Mouse (Mus musculus): ENCODE results near the gene Ccdc6. TPM values are rescaled to one million over a fixed set of nuclear protein-coding genes. Genes with fewer than 3 reads are reported as not detected.

The Ccdc6 gene
- 100 to 1,000 TPM; 100 to 121 TPM for total RNA-seq (2021)
- long read RNA-seq, experiment 1, partial matches to known transcripts = 7 of 29 reads
- long read RNA-seq, experiment 1, other reads (novel, unspliced or antisense) = 22 of 29 reads
- long read RNA-seq, experiment 2, full-length matches to known transcripts = 1 of 31 reads
- long read RNA-seq, experiment 2, partial matches to known transcripts = 6 of 31 reads
- long read RNA-seq, experiment 2, other reads (novel, unspliced or antisense) = 24 of 31 reads

DNA sequence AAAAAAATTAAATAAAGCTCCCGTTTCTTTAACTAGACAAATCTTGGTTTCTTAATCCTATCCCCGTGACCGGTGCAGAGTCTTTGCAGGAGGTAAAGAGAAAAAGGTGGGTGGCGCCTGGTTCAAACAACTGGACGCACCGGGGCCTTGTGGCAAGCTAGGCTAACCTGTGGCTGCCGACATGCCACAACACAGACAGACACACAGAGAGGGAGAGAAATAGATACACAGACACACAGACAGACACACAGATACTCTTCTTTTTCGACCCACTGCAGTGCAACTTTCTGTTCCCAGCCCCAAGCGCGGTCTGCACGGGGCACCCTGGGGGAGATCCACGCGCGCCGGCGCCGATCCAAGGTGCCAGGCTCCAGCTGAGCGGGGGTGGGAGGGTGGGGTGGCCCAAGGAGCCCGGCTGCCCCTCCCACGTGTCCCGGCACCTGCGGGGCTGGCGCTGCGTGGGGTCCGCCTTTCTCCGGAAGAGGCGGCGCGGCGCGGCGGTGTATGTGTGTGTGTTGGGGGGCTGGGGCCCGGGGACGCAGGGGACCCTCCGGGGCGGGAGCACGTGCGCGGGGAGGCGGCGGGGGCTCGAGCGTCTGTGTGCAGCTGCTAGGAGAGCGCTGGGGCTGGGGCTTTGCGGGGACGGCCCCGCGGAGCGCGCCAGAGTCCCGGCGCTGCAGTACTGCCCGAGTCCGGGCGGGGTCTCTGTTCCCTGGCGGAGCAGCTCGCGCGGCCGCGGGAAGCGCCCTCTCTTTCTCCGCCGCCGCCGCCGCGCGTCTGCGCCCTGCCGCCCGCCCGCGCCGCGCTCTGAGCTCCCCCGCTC is at the start of gene Ccdc6:
Gene Ccdc6, plus strand, starts transcription at position 756 of the 823 bp plus-strand sequence.
- peak; percentile 82 to 83 for DNase-seq
- intact Hi-C loops (cut with DNase I) = loop anchor here (2.0 to 5.0 kb wide), 3 partner anchors 36 to 74 kb away; no protein-coding TSS in a partner anchor

- intact Hi-C loops (cut with DNase I) = no loop called here
- DNase-seq = no peak
Measured at GRCm38 (mm10) chr10:70049771-70050170, 47.1 kb upstream of the Ccdc6 start.

DNA sequence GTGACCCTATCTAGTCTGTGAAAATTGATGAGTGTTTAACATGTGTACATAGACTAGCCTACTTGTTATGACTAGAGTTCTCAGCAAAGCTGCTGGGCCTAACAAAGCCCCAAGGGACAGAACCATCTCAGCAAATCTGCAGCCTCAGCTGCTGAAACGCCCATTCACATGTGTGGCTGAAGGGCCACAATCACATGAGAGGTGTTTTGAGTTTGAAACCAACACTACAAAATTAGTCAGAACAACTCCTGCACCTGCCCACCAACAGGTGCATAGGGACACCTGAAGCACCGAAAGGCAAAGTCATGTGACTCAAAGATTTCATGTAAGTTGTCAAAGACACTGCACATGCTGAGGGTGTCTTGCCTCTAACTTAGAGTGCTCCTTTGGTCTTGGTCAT is 41.6 kb upstream of the Ccdc6 start:
- intact Hi-C loops (cut with DNase I) = no loop called here
- DNase-seq = no peak

DNA sequence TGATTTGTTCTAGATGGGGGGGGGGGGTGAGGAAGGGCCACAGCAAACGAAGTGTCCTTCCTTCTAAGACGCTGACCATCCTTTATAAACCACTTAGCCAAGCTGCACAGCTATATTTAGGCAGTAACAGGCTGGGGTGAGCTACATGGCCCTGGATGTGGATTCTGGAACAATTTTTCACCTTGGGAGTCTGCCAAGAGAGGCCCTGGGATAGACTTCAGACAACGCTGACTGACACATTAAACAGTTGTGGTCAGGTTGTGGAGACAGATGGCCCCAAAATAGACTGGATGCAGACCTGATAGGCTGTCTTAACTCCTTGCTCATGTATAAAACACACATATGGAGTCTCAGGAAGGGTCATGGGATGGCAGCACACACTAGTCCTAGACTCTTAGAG is 39.9 kb upstream of the Ccdc6 start:
- intact Hi-C loops (cut with DNase I) = no loop called here
- peak; percentile 20 to 27 for DNase-seq

DNA sequence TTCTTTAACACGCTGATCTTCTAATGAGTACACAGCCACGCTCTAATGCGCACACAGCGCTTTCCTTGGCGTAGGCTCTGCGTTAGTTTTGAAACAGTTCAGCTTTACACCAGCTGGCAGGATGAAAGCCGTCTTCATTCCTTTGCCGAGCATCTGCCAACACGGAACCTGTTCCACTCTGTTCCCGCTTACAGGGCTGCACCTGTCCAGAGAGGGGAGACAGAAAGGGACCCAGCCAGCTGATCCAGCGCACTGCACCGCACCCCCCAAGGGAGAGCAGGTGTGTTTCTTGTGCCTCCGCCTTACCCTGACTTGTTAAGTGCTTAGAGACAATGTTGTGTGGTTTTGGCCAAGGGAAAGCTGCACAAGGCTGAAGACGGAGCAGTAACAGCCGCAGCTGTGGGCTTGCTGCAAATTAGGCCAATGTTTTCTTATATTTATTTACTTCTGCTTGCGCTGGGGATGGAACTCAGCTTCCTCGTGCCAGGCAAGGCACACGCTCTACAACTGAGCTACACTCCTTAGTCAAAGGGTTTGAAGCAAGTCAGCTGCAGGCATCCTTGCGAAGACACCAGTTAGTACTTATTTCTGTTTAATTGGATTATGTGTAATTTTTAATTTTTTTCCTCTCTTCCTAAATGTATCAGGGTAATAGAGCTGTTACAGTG is 36.8 kb upstream of the Ccdc6 start:
- intact Hi-C loops (cut with DNase I) = loop anchor here (1.0 kb wide), 1 partner anchor 38 kb away; no protein-coding TSS in a partner anchor
- DNase-seq = peak; percentile 42 to 48

DNA sequence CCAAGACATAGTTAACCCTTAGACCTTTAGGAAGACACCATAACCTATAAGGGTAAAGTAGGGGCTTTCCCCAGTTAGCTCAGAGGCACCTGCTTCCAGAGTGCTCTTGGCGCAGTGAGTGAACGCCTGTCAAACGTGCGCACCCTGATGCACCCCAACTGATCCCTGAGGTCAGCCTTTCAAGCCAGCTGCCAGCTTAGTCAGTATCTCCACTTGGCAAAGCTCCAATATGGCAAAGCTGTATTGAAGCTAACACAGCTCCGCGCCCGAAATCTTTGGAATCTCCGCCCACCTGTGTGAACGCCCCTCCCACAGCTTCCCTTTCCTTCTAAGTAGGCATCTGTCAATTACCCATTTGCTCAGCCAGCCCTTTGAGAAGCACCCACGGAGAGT is 36.2 kb upstream of the Ccdc6 start:
- no peak for DNase-seq
- intact Hi-C loops (cut with DNase I) = loop anchor here (1.0 kb wide), 1 partner anchor 38 kb away; no protein-coding TSS in a partner anchor

DNA sequence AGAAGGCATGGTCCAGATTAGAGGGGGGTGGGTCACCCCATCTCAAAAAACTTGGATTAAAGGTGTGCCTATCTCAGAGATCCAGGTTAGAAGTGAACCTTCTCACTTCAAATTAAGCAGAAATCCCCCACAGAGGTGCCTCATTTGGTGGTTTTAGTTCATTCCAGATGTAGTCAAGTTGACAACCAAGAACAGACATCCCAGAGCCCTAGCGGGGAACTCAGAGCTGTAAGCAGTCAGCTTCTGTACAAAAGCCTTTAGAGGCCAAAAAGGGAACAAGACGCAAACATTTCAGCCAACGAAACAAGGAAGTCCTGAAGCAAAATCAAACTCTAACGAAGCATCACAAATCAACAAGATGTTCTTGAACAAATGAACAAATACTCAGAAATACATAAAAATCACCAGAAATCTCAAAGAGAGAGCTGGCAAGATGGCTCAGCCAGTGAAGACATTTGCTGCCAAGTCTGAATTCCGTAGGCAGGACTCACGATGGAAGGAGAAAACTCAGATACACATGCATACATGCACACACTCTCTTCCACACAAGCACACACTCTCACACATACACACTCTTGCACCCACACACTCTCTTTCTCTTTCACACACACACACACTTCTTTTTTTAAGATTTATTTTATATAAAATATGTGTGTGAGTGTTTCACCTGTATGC is 32.9 kb upstream of the Ccdc6 start:
- no peak for DNase-seq
- intact Hi-C loops (cut with DNase I) = no loop called here

- DNase-seq = no peak
- intact Hi-C loops (cut with DNase I) = no loop called here
Measured at GRCm38 (mm10) chr10:70065191-70065590, 31.7 kb upstream of the Ccdc6 start.

DNA sequence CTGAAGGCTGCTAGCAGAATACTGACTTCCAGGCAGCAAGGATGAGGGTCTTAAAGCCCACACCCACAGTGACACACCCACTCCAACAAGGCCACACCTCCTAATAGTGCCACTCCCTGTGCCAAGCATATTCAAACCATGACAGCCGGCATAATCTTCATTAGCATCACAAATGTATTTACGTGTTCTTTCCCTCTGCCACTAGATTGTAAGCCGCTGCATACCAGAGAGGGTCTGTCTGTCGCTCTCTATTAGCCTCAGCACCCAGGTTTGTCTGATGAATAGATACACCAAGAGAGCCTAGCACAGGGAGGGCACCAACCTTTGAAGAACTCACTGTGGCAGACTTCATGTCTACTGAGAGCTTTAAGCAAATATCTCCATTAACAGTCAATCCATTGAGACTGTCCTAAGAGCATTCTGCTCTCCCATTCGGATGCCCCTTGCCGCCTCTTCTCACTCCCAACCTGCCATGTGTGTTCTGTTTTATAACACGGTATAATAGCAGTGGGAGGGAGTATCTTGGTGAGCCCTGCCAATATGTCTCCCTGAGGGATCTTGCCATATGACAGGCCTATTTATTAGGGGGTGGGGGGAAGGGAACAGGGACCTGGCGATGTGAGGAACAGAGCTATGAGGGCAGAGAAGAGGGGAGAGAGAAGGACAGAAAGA is 30.3 kb upstream of the Ccdc6 start:
- intact Hi-C loops (cut with DNase I) = no loop called here
- DNase-seq = no peak

GRCm38 (mm10) chr10:70067169-70068115 is 29.5 kb upstream of the Ccdc6 start:
- intact Hi-C loops (cut with DNase I) = no loop called here
- DNase-seq = no peak

GRCm38 (mm10) chr10:70069321-70069720 is 27.6 kb upstream of the Ccdc6 start:
- DNase-seq = no peak
- intact Hi-C loops (cut with DNase I) = no loop called here

- intact Hi-C loops (cut with DNase I) = no loop called here
- no peak for DNase-seq
Measured at GRCm38 (mm10) chr10:70071334-70071733, 25.6 kb upstream of the Ccdc6 start.

DNA sequence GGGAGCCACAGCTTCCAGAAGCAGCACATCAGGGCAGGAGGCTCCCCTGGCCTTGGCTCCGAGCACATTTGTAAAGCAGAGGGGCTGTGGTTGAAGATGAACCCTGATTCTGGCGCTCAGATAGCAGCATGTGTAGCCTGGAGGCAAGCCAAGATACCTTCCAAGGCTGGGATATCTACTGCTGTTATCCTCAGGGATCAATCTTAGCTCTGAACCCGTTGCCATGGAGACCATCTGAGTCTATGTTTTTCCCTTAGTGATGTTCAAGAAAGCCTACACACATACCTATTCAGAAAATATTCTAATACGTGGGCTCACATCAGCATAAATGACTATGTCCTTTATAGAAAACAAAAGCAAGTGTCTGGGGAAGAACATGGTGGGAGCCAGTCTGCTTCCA is 19.5 kb upstream of the Ccdc6 start:
- intact Hi-C loops (cut with DNase I) = no loop called here
- DNase-seq = no peak

- DNase-seq = no peak
Measured at GRCm38 (mm10) chr10:70080908-70081307, 16.0 kb upstream of the Ccdc6 start.

DNA sequence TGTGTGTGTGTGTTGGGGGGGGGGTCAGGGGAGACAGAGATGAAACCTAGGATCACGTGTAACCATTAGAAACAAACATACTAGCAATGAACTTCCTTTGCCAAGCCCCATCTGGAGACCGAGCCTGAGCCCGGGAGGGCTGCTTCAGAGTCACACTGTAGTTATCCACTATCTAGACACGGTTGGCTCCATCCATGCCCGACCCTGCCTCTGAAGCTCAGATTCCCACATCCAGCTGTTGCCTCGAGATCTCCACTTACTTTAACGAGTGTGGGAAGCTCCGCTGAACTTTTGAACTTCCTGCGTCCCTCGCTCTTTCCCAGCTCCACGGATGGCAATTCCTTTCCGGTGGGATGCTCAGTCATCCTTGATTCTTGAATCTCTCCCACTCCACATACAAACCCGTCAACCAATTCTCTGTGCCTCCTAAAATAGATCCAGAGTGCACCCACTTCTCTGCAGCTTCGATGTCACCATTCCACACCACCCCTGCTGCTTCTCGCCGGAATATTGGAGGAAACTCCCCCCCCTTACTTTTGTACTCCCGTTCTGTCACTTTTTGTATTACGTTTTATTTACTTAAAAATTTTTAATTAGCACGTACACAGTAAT is 15.3 kb upstream of the Ccdc6 start:
- no peak for DNase-seq
- intact Hi-C loops (cut with DNase I) = no loop called here

More at GRCm38 (mm10) chr10:70080908-70081307, 16.0 kb upstream of the Ccdc6 start:
- intact Hi-C loops (cut with DNase I) = no loop called here

DNA sequence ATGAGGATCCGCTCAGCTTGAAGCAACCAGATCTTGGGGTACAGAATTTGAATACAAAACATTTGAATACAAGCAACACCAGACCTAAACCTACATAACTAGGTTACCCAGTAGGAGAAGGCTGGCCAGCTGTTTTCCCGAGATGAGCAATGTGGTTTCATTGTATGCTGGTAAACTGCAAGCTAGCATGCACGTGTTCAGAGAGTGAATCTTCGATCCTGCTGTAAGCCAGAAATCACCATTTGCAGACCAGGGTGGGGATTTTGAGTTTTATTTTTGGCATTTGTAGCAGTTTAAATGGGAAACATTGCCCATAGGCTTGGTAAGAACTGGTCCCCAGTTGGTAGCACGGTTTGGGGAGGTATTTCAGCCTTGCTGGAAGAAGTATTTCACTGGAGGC is 13.7 kb upstream of the Ccdc6 start:
- intact Hi-C loops (cut with DNase I) = no loop called here
- no peak for DNase-seq

- intact Hi-C loops (cut with DNase I) = no loop called here
- peak in 1 of 2 experiments; percentile 23 for DNase-seq
Measured at GRCm38 (mm10) chr10:70085256-70085961, 11.5 kb upstream of the Ccdc6 start.

DNA sequence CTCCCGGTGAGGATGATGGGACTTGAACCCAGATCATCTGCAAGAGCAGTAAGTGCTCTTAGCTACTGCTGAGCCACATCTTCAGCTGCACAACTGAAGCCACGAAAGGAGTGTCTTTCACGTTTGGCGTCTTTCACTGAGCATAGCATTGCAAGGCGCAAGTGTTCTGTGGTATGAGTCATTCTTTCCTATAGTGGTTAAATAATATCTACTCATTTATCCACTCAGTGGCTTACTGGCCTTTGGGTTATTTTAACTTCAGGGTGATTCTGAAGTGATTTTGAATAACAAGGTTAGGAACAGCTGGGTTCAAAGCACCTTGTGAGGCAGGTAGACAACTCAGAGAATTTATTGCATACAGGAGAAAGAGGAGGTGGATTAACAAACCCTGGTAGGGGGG is 8.1 kb upstream of the Ccdc6 start:
- intact Hi-C loops (cut with DNase I) = no loop called here
- DNase-seq = no peak

Measured in gastrocnemius, postnatal 36 days (tissue).